Mouse (Mus musculus): Measurements from ENCODE around the gene Pkn2. TPM values are rescaled to one million over a fixed set of nuclear protein-coding genes. Genes with fewer than 3 reads are reported as not detected.

The Pkn2 gene
- total and polyA plus RNA-seq, 3 experiments: 33.5 to 38.8 (median 34.7) TPM

DNA sequence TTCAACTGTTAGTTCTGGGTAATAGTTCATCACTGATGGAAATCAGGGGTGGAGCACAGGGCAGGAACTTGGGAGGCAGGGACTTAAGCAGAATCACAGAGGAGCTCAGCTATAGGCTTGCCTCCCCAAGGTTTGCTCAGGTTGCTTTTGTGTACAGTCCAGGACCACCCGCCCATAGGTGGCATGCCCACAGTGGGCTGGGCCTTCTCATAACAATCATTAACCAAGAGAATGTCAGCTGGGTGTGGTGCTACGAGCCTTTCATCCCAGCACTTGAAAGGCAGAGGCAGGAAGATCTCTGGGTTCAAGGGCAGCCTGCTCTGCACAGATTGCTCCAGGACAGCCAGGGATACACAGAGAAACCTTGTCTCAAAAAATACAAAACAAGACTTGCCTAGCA is 48.1 kb upstream of the Pkn2 start:
- DNase-seq (ENCODE audit: low read depth, low spot score): no peak
- Histone ChIP-seq H3K27ac (ENCODE audit: control insufficient read depth, low read depth, low read length) (no peak overlapping the region), H3K4me3 (ENCODE audit: control insufficient read depth in 1 of 2, insufficient read depth in 1 of 2, low read depth in 2 of 2, low read length in 2 of 2) (no peak overlapping the region), H3K79me2 (ENCODE audit: control insufficient read depth, insufficient read depth, low read length, poor library complexity) (no peaks in the 10 kb centered on the region), H3K27me3 (ENCODE audit: control insufficient read depth in 1 of 2, insufficient read depth in 2 of 2, low read length in 2 of 2) (no peaks in the 10 kb centered on the region; a peak in 1 of 4 replicates), H3K9me3 (replicated peaks; ENCODE audit: insufficient read depth, low read length) (no peaks in the 10 kb centered on the region), H3K36me3 (ENCODE audit: control insufficient read depth in 1 of 2, insufficient read depth in 2 of 2, low read length in 2 of 2) (no peaks in the 10 kb centered on the region), H3K4me1 (ENCODE audit: control insufficient read depth in 1 of 2, insufficient read depth in 2 of 2, low read length in 2 of 2) (no peaks in the 10 kb centered on the region), H3K9ac (ENCODE audit: control insufficient read depth, low read depth, low read length, poor library complexity, severe bottlenecking) (no peak overlapping the region)
- TF ChIP-seq NELFE (IDR thresholded peaks at IDR 0.05; ENCODE audit: low read depth, low read length) (no peak), MEF2A (IDR thresholded peaks at IDR 0.05; ENCODE audit: extremely low read depth, insufficient replicate concordance, low read depth, low read length, poor library complexity, severe bottlenecking) (no peak), RAD21 (IDR thresholded peaks at IDR 0.05; ENCODE audit: low read depth, low read length) (no peak), TCF12 (IDR thresholded peaks at IDR 0.05; ENCODE audit: low read depth, low read length) (no peak), SIN3A (IDR thresholded peaks at IDR 0.05; ENCODE audit: low read length) (no peak), CTCF (IDR thresholded peaks at IDR 0.05 in 2 of 3, conservative IDR thresholded peaks at IDR 0.05 in 1 of 3; ENCODE audit: control insufficient read depth in 1 of 3, insufficient read depth in 1 of 3, low read depth in 2 of 3, low read length in 3 of 3, poor library complexity in 1 of 3, severe bottlenecking in 1 of 3) (no peak), GATA1 (IDR thresholded peaks at IDR 0.05; ENCODE audit: low read depth, low read length) (no peak), KAT2A (conservative IDR thresholded peaks at IDR 0.05; ENCODE audit: low read depth, low read length) (no peak), MAX (IDR thresholded peaks at IDR 0.05; ENCODE audit: low read length) (no peak), ZC3H11A (IDR thresholded peaks at IDR 0.05; ENCODE audit: low read depth, low read length) (no peak), MYC (IDR thresholded peaks at IDR 0.05; ENCODE audit: low read depth, low read length) (no peak), CHD1 (IDR thresholded peaks at IDR 0.05; ENCODE audit: low read depth, low read length) (no peak), ZNF384 (IDR thresholded peaks at IDR 0.05; ENCODE audit: low read depth, low read length) (no peak), MAZ (IDR thresholded peaks at IDR 0.05; ENCODE audit: low read depth, low read length) (no peak)

GRCm38 (mm10) chr3:142927311-142927710 is 45.5 kb upstream of the Pkn2 start:
- Histone ChIP-seq H3K9me3 (replicated peaks; ENCODE audit: insufficient read depth, low read length) (no peaks in the 10 kb centered on the region), H3K4me3 (ENCODE audit: control insufficient read depth in 1 of 2, insufficient read depth in 1 of 2, low read depth in 2 of 2, low read length in 2 of 2) (no peak overlapping the region), H3K4me1 (ENCODE audit: control insufficient read depth in 1 of 2, insufficient read depth in 2 of 2, low read length in 2 of 2) (no peaks in the 10 kb centered on the region; a peak in 1 of 4 replicates), H3K79me2 (ENCODE audit: control insufficient read depth, insufficient read depth, low read length, poor library complexity) (no peaks in the 10 kb centered on the region), H3K9ac (ENCODE audit: control insufficient read depth, low read depth, low read length, poor library complexity, severe bottlenecking) (no peak overlapping the region), H3K27me3 (ENCODE audit: control insufficient read depth in 1 of 2, insufficient read depth in 2 of 2, low read length in 2 of 2) (no peaks in the 10 kb centered on the region; a peak in 1 of 4 replicates), H3K36me3 (ENCODE audit: control insufficient read depth in 1 of 2, insufficient read depth in 2 of 2, low read length in 2 of 2) (no peaks in the 10 kb centered on the region), H3K27ac (ENCODE audit: control insufficient read depth, low read depth, low read length) (no peak overlapping the region)
- DNase-seq (ENCODE audit: low read depth, low spot score): no peak
- no peak for TF ChIP-seq CHD2 (IDR thresholded peaks at IDR 0.05; ENCODE audit: low read length)
- TF ChIP-seq CTCF (IDR thresholded peaks at IDR 0.05 in 2 of 3, conservative IDR thresholded peaks at IDR 0.05 in 1 of 3; ENCODE audit: control insufficient read depth in 1 of 3, insufficient read depth in 1 of 3, low read depth in 2 of 3, low read length in 3 of 3, poor library complexity in 1 of 3, severe bottlenecking in 1 of 3): no peak
- no peak for TF ChIP-seq ZKSCAN1 (IDR thresholded peaks at IDR 0.05; ENCODE audit: low read depth, low read length)
- TF ChIP-seq MAZ (IDR thresholded peaks at IDR 0.05; ENCODE audit: low read depth, low read length): no peak
- no peak for TF ChIP-seq POLR2AphosphoS2 (IDR thresholded peaks at IDR 0.05; ENCODE audit: low read length)
- no peak for TF ChIP-seq ZMIZ1 (IDR thresholded peaks at IDR 0.05; ENCODE audit: low read depth, low read length)
- TF ChIP-seq SMC3 (IDR thresholded peaks at IDR 0.05; ENCODE audit: low read depth, low read length): no peak
- no peak for TF ChIP-seq MAX (IDR thresholded peaks at IDR 0.05; ENCODE audit: low read length)
- no peak for TF ChIP-seq KAT2A (conservative IDR thresholded peaks at IDR 0.05; ENCODE audit: low read depth, low read length)
- no peak for TF ChIP-seq SIN3A (IDR thresholded peaks at IDR 0.05; ENCODE audit: low read length)
- TF ChIP-seq ZC3H11A (IDR thresholded peaks at IDR 0.05; ENCODE audit: low read depth, low read length): no peak
- TF ChIP-seq JUND (IDR thresholded peaks at IDR 0.05; ENCODE audit: low read depth, low read length): no peak

Measured in MEL (cell line).